Mouse (Mus musculus): ENCODE results near the gene Rab17. TPM values are rescaled to one million over a fixed set of nuclear protein-coding genes. Genes with fewer than 3 reads are reported as not detected.

Rab17 gene
- polyA plus RNA-seq, 1 experiment from 2014 or later = 1.3 TPM

GRCm38 (mm10) chr1:91003522-91004253 is 34.2 kb upstream of the Rab17 start:
- Histone ChIP-seq H3K4me3 (no peak overlapping the region), H3K9ac (no peak overlapping the region), H3K4me1 (peaks cover 25% of the 10 kb centered on the region), H3K36me3 (no peaks in the 10 kb centered on the region), H3K4me2 (no peak overlapping the region), H3K27ac (no peak overlapping the region), H3K27me3 (no peaks in the 10 kb centered on the region), H3K9me3 (no peaks in the 10 kb centered on the region)
- no peak for ATAC-seq (ENCODE audit: insufficient number of reproducible peaks, insufficient read depth, low FRiP score, low TSS enrichment, low read depth)
- WGBS = 83% methylated on average over 8 of the region's 8 CpGs

- Histone ChIP-seq H3K4me2 (no peak overlapping the region), H3K9me3 (no peaks in the 10 kb centered on the region), H3K4me1 (peaks cover 30% of the 10 kb centered on the region), H3K27me3 (no peaks in the 10 kb centered on the region), H3K36me3 (no peaks in the 10 kb centered on the region), H3K27ac (no peak overlapping the region), H3K9ac (no peak overlapping the region), H3K4me3 (no peak overlapping the region)
- WGBS = 90% methylated on average over 3 of the region's 3 CpGs
- no peak for ATAC-seq (ENCODE audit: insufficient number of reproducible peaks, insufficient read depth, low FRiP score, low TSS enrichment, low read depth)
These were observed 33.2 kb upstream of the Rab17 start for GRCm38 (mm10) chr1:91002641-91003040.

- Histone ChIP-seq H3K4me2 (no peak overlapping the region), H3K9me3 (no peaks in the 10 kb centered on the region), H3K4me1 (peaks cover 30% of the 10 kb centered on the region), H3K9ac (no peak overlapping the region; the same call in 1 of the 2 replicates), H3K27ac (no peak overlapping the region), H3K4me3 (no peak overlapping the region), H3K36me3 (no peaks in the 10 kb centered on the region), H3K27me3 (no peaks in the 10 kb centered on the region)
- 83% methylated on average over 3 of the region's 3 CpGs for WGBS
- no peak for ATAC-seq (ENCODE audit: insufficient number of reproducible peaks, insufficient read depth, low FRiP score, low TSS enrichment, low read depth)
These were observed 32.5 kb upstream of the Rab17 start for GRCm38 (mm10) chr1:91001871-91002539.

- H3K4me1 ChIP-seq = peaks cover 30% of the 10 kb centered on the region
- no peak overlapping the region for H3K9ac ChIP-seq
- no peak overlapping the region for H3K27ac ChIP-seq
- no peak overlapping the region for H3K4me2 ChIP-seq
- ATAC-seq (ENCODE audit: insufficient number of reproducible peaks, insufficient read depth, low FRiP score, low TSS enrichment, low read depth) = no peak
- WGBS = 85% methylated on average over 3 of the region's 3 CpGs
- no peak overlapping the region for H3K4me3 ChIP-seq
- H3K36me3 ChIP-seq = no peaks in the 10 kb centered on the region
- H3K27me3 ChIP-seq = no peaks in the 10 kb centered on the region
- no peaks in the 10 kb centered on the region for H3K9me3 ChIP-seq
These were observed 31.6 kb upstream of the Rab17 start for GRCm38 (mm10) chr1:91001101-91001500.

- Histone ChIP-seq H3K27ac (no peak overlapping the region), H3K4me2 (peak overlapping the region; percentile 99), H3K36me3 (no peaks in the 10 kb centered on the region), H3K27me3 (no peaks in the 10 kb centered on the region), H3K4me1 (peaks cover 30% of the 10 kb centered on the region), H3K9me3 (peaks cover 3% of the 10 kb centered on the region; the same call in 1 of the 2 replicates), H3K4me3 (peak overlapping the region; percentile 81; the same call in 1 of the 2 replicates), H3K9ac (no peak overlapping the region)
- no peak for ATAC-seq (ENCODE audit: insufficient number of reproducible peaks, insufficient read depth, low FRiP score, low TSS enrichment, low read depth)
- 70% methylated on average over 10 of the region's 10 CpGs for WGBS
These were observed 30.6 kb upstream of the Rab17 start for GRCm38 (mm10) chr1:90999911-91000601.

- H3K9me3 ChIP-seq = peaks cover 3% of the 10 kb centered on the region; the same call in 1 of the 2 replicates
- H3K4me2 ChIP-seq = peak overlapping the region; percentile 99
- peak overlapping the region; percentile 81 for H3K4me3 ChIP-seq
- ATAC-seq (ENCODE audit: insufficient number of reproducible peaks, insufficient read depth, low FRiP score, low TSS enrichment, low read depth) = no peak
- H3K27me3 ChIP-seq = no peaks in the 10 kb centered on the region
- whole genome bisulfite sequencing = 1% methylated on average over 41 of the region's 41 CpGs
- H3K9ac ChIP-seq = peak overlapping the region; percentile 87
- H3K27ac ChIP-seq = no peak overlapping the region
- H3K4me1 ChIP-seq = peaks cover 30% of the 10 kb centered on the region
- H3K36me3 ChIP-seq = no peaks in the 10 kb centered on the region
These were observed 29.6 kb upstream of the Rab17 start for GRCm38 (mm10) chr1:90998891-90999611.

- Histone ChIP-seq H3K27me3 (no peaks in the 10 kb centered on the region), H3K36me3 (no peaks in the 10 kb centered on the region), H3K9me3 (peaks cover 3% of the 10 kb centered on the region; the same call in 1 of the 2 replicates), H3K4me1 (peaks cover 30% of the 10 kb centered on the region), H3K9ac (peak within 1 kb of the TSS; percentile 87), H3K4me3 (peak within 1 kb of the TSS; percentile 81), H3K4me2 (peak within 1 kb of the TSS; percentile 99), H3K27ac (no peak within 1 kb of the TSS)
- peak; percentile 63; the same call in 1 of the 2 replicates for ATAC-seq (ENCODE audit: insufficient number of reproducible peaks, insufficient read depth, low FRiP score, low TSS enrichment, low read depth)
- WGBS = 2% methylated on average over 59 of the region's 59 CpGs
These were observed 28.9 kb upstream of the Rab17 start, which contains the start of gene Lrrfip1 for GRCm38 (mm10) chr1:90998268-90998890. Gene Lrrfip1, plus strand, starts transcription at chr1:90998737.

GRCm38 (mm10) chr1:90997641-90998040 is 28.2 kb upstream of the Rab17 start:
- H3K9me3 ChIP-seq = peaks cover 3% of the 10 kb centered on the region; the same call in 1 of the 2 replicates
- no peak overlapping the region; the same call in 1 of the 2 replicates for H3K9ac ChIP-seq
- peaks cover 30% of the 10 kb centered on the region for H3K4me1 ChIP-seq
- no peaks in the 10 kb centered on the region for H3K27me3 ChIP-seq
- H3K36me3 ChIP-seq = no peaks in the 10 kb centered on the region
- WGBS = 83% methylated on average over 5 of the region's 5 CpGs
- no peak overlapping the region for H3K27ac ChIP-seq
- peak overlapping the region; percentile 99; the same call in 1 of the 2 replicates for H3K4me2 ChIP-seq
- ATAC-seq (ENCODE audit: insufficient number of reproducible peaks, insufficient read depth, low FRiP score, low TSS enrichment, low read depth) = no peak
- peak overlapping the region; percentile 81; the same call in 1 of the 2 replicates for H3K4me3 ChIP-seq

GRCm38 (mm10) chr1:90997136-90997535 is 27.7 kb upstream of the Rab17 start:
- no peaks in the 10 kb centered on the region for H3K27me3 ChIP-seq
- peaks cover 3% of the 10 kb centered on the region; the same call in 1 of the 2 replicates for H3K9me3 ChIP-seq
- no peaks in the 10 kb centered on the region for H3K36me3 ChIP-seq
- H3K4me1 ChIP-seq = peaks cover 29% of the 10 kb centered on the region
- 63% methylated on average over 4 of the region's 4 CpGs for WGBS
- no peak overlapping the region for H3K4me3 ChIP-seq
- H3K9ac ChIP-seq = no peak overlapping the region
- H3K4me2 ChIP-seq = no peak overlapping the region
- no peak for ATAC-seq (ENCODE audit: insufficient number of reproducible peaks, insufficient read depth, low FRiP score, low TSS enrichment, low read depth)
- no peak overlapping the region for H3K27ac ChIP-seq

- H3K27me3 ChIP-seq = no peaks in the 10 kb centered on the region
- H3K27ac ChIP-seq = no peak overlapping the region
- ATAC-seq (ENCODE audit: insufficient number of reproducible peaks, insufficient read depth, low FRiP score, low TSS enrichment, low read depth) = no peak
- 84% methylated on average over 1 of the region's 1 CpGs for WGBS
- peaks cover 3% of the 10 kb centered on the region; the same call in 1 of the 2 replicates for H3K9me3 ChIP-seq
- H3K4me1 ChIP-seq = peaks cover 22% of the 10 kb centered on the region
- no peak overlapping the region for H3K4me2 ChIP-seq
- no peaks in the 10 kb centered on the region for H3K36me3 ChIP-seq
- no peak overlapping the region for H3K9ac ChIP-seq
- H3K4me3 ChIP-seq = no peak overlapping the region
These were observed 26.5 kb upstream of the Rab17 start for GRCm38 (mm10) chr1:90995916-90996315.

All from embryonic facial prominence, embryonic 13.5 days (tissue).